Mouse (Mus musculus) ZHBTc4 (cell line): ENCODE measurements at regions not wholly inside any gene's neighbourhood (a gene's known extent, or its start where the extent isn't known, plus 50 kb on each side); places are given as distances from the start of the nearest gene placed in this dataset.

ENCODE experiments used
- DNase-seq: peaks from one replicate; pipeline ENCODE4 v3.0.0-alpha.2; 2011; ENCODE audit warnings: low read depth, low spot score

GRCm38 (mm10) chr12:52622398-52622797, 76.8 kb upstream of the Akap6 start:
- DNase-seq, result no peak

DNA sequence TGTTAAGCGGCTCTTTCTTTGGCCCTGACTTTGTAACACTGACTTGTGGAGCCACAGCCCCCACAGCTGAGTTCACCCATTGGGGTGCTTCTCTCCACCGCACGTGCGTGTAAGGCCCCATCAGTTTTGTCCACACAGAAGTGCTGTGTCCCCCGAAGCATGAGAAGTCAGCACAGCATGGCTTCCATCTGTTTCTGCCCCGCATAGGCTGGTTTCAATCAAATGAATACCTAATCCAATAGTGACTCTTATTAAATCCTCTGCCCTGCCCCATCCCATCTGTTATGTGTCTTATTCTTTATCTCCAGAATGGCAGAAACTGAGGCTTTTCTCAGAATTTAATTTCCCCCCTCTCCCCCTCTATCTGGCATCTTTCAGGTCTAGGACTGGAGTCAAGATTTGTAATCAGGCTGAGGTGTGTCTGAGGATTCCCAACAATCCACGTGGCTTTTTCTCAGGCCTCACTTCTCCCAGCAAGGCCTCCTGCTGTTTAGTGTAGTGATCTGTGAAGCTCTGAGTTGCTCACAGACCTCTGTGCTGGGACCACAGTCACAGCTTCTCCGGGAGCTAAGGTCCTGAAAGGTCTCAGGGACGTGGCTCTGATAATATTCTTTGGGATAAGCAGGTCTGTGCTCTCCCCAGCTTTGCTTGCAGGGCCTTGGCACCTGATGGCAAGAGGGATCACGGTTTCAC, 75.6 kb upstream of the Akap6 start:
- peak; percentile 66 for DNase-seq

DNA sequence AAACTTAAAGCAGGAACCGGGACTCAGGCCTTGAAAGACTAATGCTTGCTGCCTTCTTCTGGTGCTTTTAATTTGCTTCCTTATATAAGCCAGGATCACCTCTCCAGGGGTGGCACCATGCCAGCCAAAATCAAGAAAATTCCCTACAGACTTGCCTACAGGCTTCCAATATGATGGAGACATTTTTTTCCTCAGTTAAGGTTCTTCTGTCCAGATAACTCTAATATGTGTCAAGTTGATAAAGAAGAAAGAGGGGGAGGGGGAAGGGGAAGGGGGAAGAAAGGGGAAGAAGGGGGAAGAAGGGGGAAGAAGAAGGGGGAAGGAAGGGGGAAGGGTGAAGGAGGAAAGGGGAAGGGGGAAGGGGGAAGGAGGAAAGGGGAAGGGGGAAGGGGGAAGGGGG, 74.3 kb upstream of the Akap6 start:
- DNase-seq, result no peak

DNA sequence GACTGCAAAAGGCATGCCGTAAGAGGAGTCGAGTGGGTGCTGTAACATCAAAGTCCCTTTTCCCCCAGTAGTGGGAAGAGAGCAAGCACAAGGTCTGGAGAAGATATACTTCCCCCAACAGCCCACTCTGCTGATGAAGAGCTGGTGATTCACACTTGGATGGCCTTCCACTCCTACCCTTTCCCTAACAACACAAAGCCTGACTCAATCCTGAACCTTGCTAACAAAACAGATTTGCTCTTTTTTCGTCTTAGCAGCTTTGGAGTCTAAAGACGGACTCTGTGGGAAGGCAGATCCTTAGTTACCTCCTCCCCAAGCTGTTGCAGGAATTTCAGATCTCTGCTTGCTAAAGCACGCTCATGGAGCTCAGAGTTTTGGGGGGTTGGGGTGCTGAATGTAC, 70.4 kb upstream of the Akap6 start:
- no peak for DNase-seq

DNA sequence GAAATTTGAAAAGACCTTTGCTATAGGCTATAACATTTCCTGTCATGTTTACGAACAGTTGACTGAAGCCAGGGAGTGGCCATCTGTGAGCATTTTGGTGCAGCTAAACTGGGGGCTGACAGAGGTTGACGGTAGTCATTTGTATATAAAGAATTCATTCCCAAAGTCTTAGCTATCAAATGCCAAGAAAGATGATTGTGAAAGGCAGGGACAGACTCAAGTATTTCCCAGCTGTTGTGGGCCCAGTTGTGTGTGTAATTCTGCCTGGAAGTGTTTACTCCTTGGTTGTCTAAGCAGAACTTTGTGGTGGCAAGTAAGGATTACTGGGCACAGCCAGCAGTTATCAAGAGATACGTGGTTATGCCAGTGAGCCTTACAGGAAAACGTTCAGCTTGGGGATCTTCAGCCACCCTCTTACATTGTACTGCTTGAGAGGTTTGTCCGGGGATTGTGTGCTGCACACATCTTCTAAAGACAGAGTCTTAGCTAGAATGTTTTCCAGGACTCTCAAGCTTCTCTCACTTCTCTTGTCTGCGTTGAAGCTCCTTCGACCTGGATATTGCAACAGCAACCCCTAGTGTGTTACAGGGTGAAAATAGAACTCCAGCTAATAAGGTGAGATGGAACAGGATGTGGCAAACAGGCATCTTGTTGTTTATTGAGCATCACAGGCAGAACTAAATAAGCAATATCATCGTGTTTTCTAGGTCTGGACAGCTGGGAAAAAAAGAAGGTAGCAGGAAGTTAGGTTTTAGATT, 63.9 kb upstream of the Akap6 start:
- DNase-seq, result no peak

GRCm38 (mm10) chr12:52636186-52636881, 62.8 kb upstream of the Akap6 start:
- DNase-seq, result no peak

- DNase-seq, result no peak
These were observed 62.3 kb upstream of the Akap6 start for GRCm38 (mm10) chr12:52636920-52637319.

- peak; percentile 68 for DNase-seq
These were observed 61.5 kb upstream of the Akap6 start for GRCm38 (mm10) chr12:52637506-52638249.

DNA sequence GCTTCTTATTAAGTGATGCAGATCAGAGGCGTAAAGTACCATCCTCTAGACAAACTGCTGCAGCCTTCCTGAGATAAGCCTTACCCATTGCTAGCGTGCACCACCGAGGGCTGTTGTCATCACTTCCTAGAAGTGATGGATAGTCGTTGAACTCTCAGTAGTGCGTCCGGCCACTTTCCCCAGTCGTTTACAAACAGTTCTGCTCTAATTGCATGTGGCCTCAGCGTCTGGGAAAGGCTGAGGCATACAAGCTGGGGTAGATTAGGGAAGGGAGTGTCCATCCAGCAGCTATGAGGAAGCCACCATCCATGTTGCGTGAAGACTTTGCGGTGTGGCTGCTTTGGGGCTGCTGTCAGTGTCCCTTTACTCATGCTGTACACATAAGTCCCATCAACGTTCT, 60.7 kb upstream of the Akap6 start:
- DNase-seq, result no peak

GRCm38 (mm10) chr12:52644059-52644458, 55.1 kb upstream of the Akap6 start:
- DNase-seq, result no peak
